Mouse (Mus musculus) hindbrain, embryonic 10.5 days (tissue): ENCODE measurements around the gene Ftsj3. TPM values are rescaled to one million over a fixed set of nuclear protein-coding genes. Genes with fewer than 3 reads are reported as not detected.
A peak's percentile ranks its signal among the peaks of the same experiment; 100 is the strongest.
"Not testable (repeated sequence)": the region's sequence is repeated elsewhere in the genome, so short reads cannot be mapped to it uniquely, and the experiment has no call there.

Experiments used
- DNase-seq: peaks from one replicate; pipeline ENCODE4 v3.0.0-alpha.2; 2017; ENCODE audit warnings: low spot score
- H3K27ac ChIP-seq: fragments of 300-500 bp; sonication (generic); 2 replicates; pipeline ENCODE4 v1.5.1; 2016; ENCODE audit warnings: mild to moderate bottlenecking, moderate library complexity
- H3K27me3 ChIP-seq: fragments of 300-500 bp; sonication (generic); 2 replicates; pipeline ENCODE4 v1.6.1; 2016; ENCODE audit warnings: mild to moderate bottlenecking; ENCODE audit not compliant: poor library complexity, insufficient read depth, severe bottlenecking
- H3K36me3 ChIP-seq: fragments of 300-500 bp; sonication (generic); 2 replicates; pipeline ENCODE4 v1.6.1; 2016; ENCODE audit warnings: mild to moderate bottlenecking, moderate library complexity
- H3K4me1 ChIP-seq: fragments of 300-500 bp; sonication (generic); replicated peaks from 2 replicates; pipeline ENCODE4 v1.6.1; 2016; ENCODE audit warnings: mild to moderate bottlenecking
- H3K4me3 ChIP-seq: fragments of 300-500 bp; sonication (generic); 2 replicates; pipeline ENCODE4 v1.5.1; 2016; ENCODE audit warnings: mild to moderate bottlenecking, moderate library complexity
- H3K9me3 ChIP-seq: fragments of 300-500 bp; sonication (generic); 2 replicates; pipeline ENCODE4 v1.6.1; 2016; ENCODE audit warnings: mild to moderate bottlenecking, moderate library complexity
- WGBS: fragments of 180-500 bp; shearing (Covaris S2); methylation state at CpG from one replicate; pipeline ENCODE4 v1.1.7; 2016; 5-methylcytosine and 5-hydroxymethylcytosine counted together
- polyA plus RNA-seq: library from polyadenylated mRNA; unstranded; fragments of >200 nt; fragmentation: Nextera tagmentation; extraction: Ambion mirVana; gene quantifications from 2 replicates; pipeline ENCODE4 v1.2.1, GENCODE M21; 2016

Ftsj3 gene
- polyA plus RNA-seq, 1 experiment from 2014 or later, result 52.6 TPM

- Histone ChIP-seq H3K4me3 (peak within 1 kb of the TSS; percentile 84), H3K9me3 (no peaks in the 10 kb centered on the region), H3K4me1 (peaks cover 29% of the 10 kb centered on the region), H3K36me3 (peaks cover 27% of the 10 kb centered on the region), H3K27ac (peak within 1 kb of the TSS; percentile 95), H3K27me3 (no peaks in the 10 kb centered on the region)
- under 1% methylated on average over 46 of the region's 46 CpGs for WGBS
- DNase-seq, result peak; percentile 97
Measured at GRCm38 (mm10) chr11:106215927-106216729, 39.8 kb downstream of the Ftsj3 start, which contains the start of gene Ccdc47. Ccdc47 (minus strand) TSS chr11:106216344.

- Histone ChIP-seq H3K4me1 (peaks cover 29% of the 10 kb centered on the region), H3K27ac (peak overlapping the region; percentile 95), H3K4me3 (peak overlapping the region; percentile 84), H3K27me3 (no peaks in the 10 kb centered on the region), H3K9me3 (no peaks in the 10 kb centered on the region), H3K36me3 (peaks cover 33% of the 10 kb centered on the region)
- 38% methylated on average over 7 of the region's 7 CpGs for WGBS
- no peak for DNase-seq
Measured at GRCm38 (mm10) chr11:106215450-106215859, 40.4 kb downstream of the Ftsj3 start.

GRCm38 (mm10) chr11:106214856-106215255 lies 41.0 kb downstream of the Ftsj3 start:
- H3K4me3 ChIP-seq, result peak overlapping the region; percentile 84
- no peak for DNase-seq
- H3K4me1 ChIP-seq, result peaks cover 29% of the 10 kb centered on the region
- H3K36me3 ChIP-seq, result peaks cover 39% of the 10 kb centered on the region
- H3K27me3 ChIP-seq, result no peaks in the 10 kb centered on the region
- WGBS, result 92% methylated on average over 5 of the region's 5 CpGs
- H3K9me3 ChIP-seq, result no peaks in the 10 kb centered on the region
- no peak overlapping the region for H3K27ac ChIP-seq

- Histone ChIP-seq H3K9me3 (no peaks in the 10 kb centered on the region), H3K27me3 (no peaks in the 10 kb centered on the region), H3K27ac (no peak overlapping the region), H3K36me3 (peaks cover 59% of the 10 kb centered on the region), H3K4me3 (no peak overlapping the region), H3K4me1 (peaks cover 13% of the 10 kb centered on the region)
- no peak for DNase-seq
- WGBS, result 96% methylated on average over 8 of the region's 8 CpGs
Measured at GRCm38 (mm10) chr11:106212771-106213170, 43.1 kb downstream of the Ftsj3 start.

GRCm38 (mm10) chr11:106202123-106202465 lies 53.8 kb downstream of the Ftsj3 start, which contains the start of gene Strada:
Strada (minus strand) TSS chr11:106202168.
- WGBS, result 82% methylated on average over 5 of the region's 5 CpGs
- no peak for DNase-seq
- peaks cover 97% of the 10 kb centered on the region for H3K36me3 ChIP-seq

GRCm38 (mm10) chr11:106201337-106202122 lies 54.3 kb downstream of the Ftsj3 start:
- Histone ChIP-seq H3K36me3 (peaks cover 97% of the 10 kb centered on the region), H3K27ac (no peak overlapping the region), H3K27me3 (no peaks in the 10 kb centered on the region), H3K4me3 (no peak overlapping the region), H3K4me1 (no peaks in the 10 kb centered on the region), H3K9me3 (no peaks in the 10 kb centered on the region)
- 94% methylated on average over 19 of the region's 19 CpGs for WGBS
- no peak for DNase-seq

More at GRCm38 (mm10) chr11:106202123-106202465, 53.8 kb downstream of the Ftsj3 start, which contains the start of gene Strada:
- Histone ChIP-seq H3K9me3 (no peaks in the 10 kb centered on the region), H3K27me3 (no peaks in the 10 kb centered on the region), H3K27ac (no peak within 1 kb of the TSS), H3K4me3 (no peak within 1 kb of the TSS), H3K4me1 (no peaks in the 10 kb centered on the region)

- 89% methylated on average over 6 of the region's 6 CpGs for WGBS
- Histone ChIP-seq H3K27ac (no peak overlapping the region), H3K4me1 (no peaks in the 10 kb centered on the region), H3K27me3 (no peaks in the 10 kb centered on the region), H3K9me3 (no peaks in the 10 kb centered on the region), H3K4me3 (no peak overlapping the region), H3K36me3 (peaks cover 93% of the 10 kb centered on the region)
- no peak for DNase-seq
Measured at GRCm38 (mm10) chr11:106200756-106201155, 55.1 kb downstream of the Ftsj3 start.

- H3K4me1 ChIP-seq, H3K27ac ChIP-seq, H3K9me3 ChIP-seq, DNase-seq, H3K27me3 ChIP-seq, H3K4me3 ChIP-seq: not testable (repeated sequence)
- peaks cover 85% of the 10 kb centered on the region for H3K36me3 ChIP-seq
- WGBS, result 93% methylated on average over 7 of the region's 7 CpGs
Measured at GRCm38 (mm10) chr11:106199997-106200396, 55.9 kb downstream of the Ftsj3 start.

Other genes starting within 250 kb of the Ftsj3 start
- 0.52 and 0.61 TPM in 2 replicates for gene Kcnh6, start 248.0 kb downstream of the Ftsj3 start, polyA plus RNA-seq
- 86.5 and 94.7 TPM in 2 replicates for gene Dcaf7, start 219.2 kb downstream of the Ftsj3 start, polyA plus RNA-seq
- gene Taco1, start 190.0 kb downstream of the Ftsj3 start, polyA plus RNA-seq, result 10.4 and 14.0 TPM in 2 replicates
- gene Map3k3, start 171.5 kb downstream of the Ftsj3 start, polyA plus RNA-seq, result 21.7 and 23.5 TPM in 2 replicates
- 0.67 TPM in 1 of 2 replicates, not detected in the other for gene Gm10840, start 95.2 kb downstream of the Ftsj3 start, polyA plus RNA-seq
- 366 and 418 TPM in 2 replicates for gene Limd2, start 95.2 kb downstream of the Ftsj3 start, polyA plus RNA-seq
- 37.8 and 46.0 TPM in 2 replicates for gene Strada, start 53.9 kb downstream of the Ftsj3 start, polyA plus RNA-seq
- 57.7 and 69.0 TPM in 2 replicates for gene Ccdc47, start 39.7 kb downstream of the Ftsj3 start, polyA plus RNA-seq
- gene Ddx42, start 39.2 kb downstream of the Ftsj3 start, polyA plus RNA-seq, result 85.6 and 98.1 TPM in 2 replicates
- gene Psmc5, start 75 bp upstream of the Ftsj3 start, polyA plus RNA-seq, result 371 and 420 TPM in 2 replicates
- gene Smarcd2, start 16.9 kb upstream of the Ftsj3 start, polyA plus RNA-seq, result 24.9 and 27.3 TPM in 2 replicates
- gene Tcam1, start 20.6 kb upstream of the Ftsj3 start, polyA plus RNA-seq, result 0.12 and 0.25 TPM in 2 replicates
- not detected in 2 replicates for gene Gh, start 45.8 kb upstream of the Ftsj3 start, polyA plus RNA-seq
- 0.90 and 2.0 TPM in 2 replicates for gene Cd79b, start 58.7 kb upstream of the Ftsj3 start, polyA plus RNA-seq
- gene Scn4a, start 97.2 kb upstream of the Ftsj3 start, polyA plus RNA-seq, result 0.05 TPM in 2 replicates
- not detected in 2 replicates for gene Prr29, start 109.4 kb upstream of the Ftsj3 start, polyA plus RNA-seq
- gene Icam2, start 132.0 kb upstream of the Ftsj3 start, polyA plus RNA-seq, result 16.9 and 17.2 TPM in 2 replicates
- 6.3 and 7.1 TPM in 2 replicates for gene Ern1, start 231.8 kb upstream of the Ftsj3 start, polyA plus RNA-seq